Mouse (Mus musculus) myocyte (in vitro differentiated cells): ENCODE measurements around the gene Bach2.

Source experiments
- CEBPB ChIP-seq: IDR thresholded peaks from 2 replicates; pipeline ENCODE4 v1.6.1; 2011; ENCODE audit warnings: mild to moderate bottlenecking, moderate library complexity; ENCODE audit not compliant: poor library complexity, insufficient read depth, severe bottlenecking
- E2F4 ChIP-seq: IDR thresholded peaks from one replicate; pipeline ENCODE4 v1.6.1; 2011; ENCODE audit warnings: mild to moderate bottlenecking, control low read depth, moderate library complexity; ENCODE audit not compliant: insufficient read depth
- MAX ChIP-seq: IDR thresholded peaks from one replicate; pipeline ENCODE4 v1.6.1; 2011; ENCODE audit warnings: low read depth, mild to moderate bottlenecking, control low read depth
- MYOD1 ChIP-seq, 3 experiments: IDR thresholded peaks; one replicate each; pipeline ENCODE4 v1.6.1; 2011; ENCODE audit warnings: control low read depth in 2 of 3, low read depth in 2 of 3, mild to moderate bottlenecking in 2 of 3, moderate library complexity in 1 of 3; ENCODE audit not compliant: insufficient read length in 2 of 3, control insufficient read depth in 1 of 3
- MYOG ChIP-seq, 3 experiments: IDR thresholded peaks; one replicate each; pipeline ENCODE4 v1.6.1; 2011; ENCODE audit warnings: control low read depth in 2 of 3, low read depth in 2 of 3, mild to moderate bottlenecking in 2 of 3; ENCODE audit not compliant: insufficient read length in 2 of 3, control insufficient read depth in 1 of 3, insufficient read depth in 1 of 3
- POLR2A ChIP-seq: IDR thresholded peaks from one replicate; pipeline ENCODE4 v1.6.1; 2011; ENCODE audit warnings: low read depth, mild to moderate bottlenecking, control low read depth, moderate library complexity; ENCODE audit not compliant: insufficient read length
- POLR2AphosphoS2 ChIP-seq: IDR thresholded peaks from one replicate; pipeline ENCODE4 v1.6.1; 2011; ENCODE audit warnings: low read depth, control low read depth; ENCODE audit not compliant: insufficient read length
- SRF ChIP-seq: IDR thresholded peaks from one replicate; pipeline ENCODE4 v1.6.1; 2011; ENCODE audit warnings: low read depth; ENCODE audit not compliant: control insufficient read depth, insufficient read length
- TCF12 ChIP-seq: IDR thresholded peaks from one replicate; pipeline ENCODE4 v1.6.1; 2011; ENCODE audit warnings: mild to moderate bottlenecking, control low read depth; ENCODE audit not compliant: poor library complexity, insufficient read depth, severe bottlenecking
- TCF3 ChIP-seq: IDR thresholded peaks from one replicate; pipeline ENCODE4 v1.6.1; 2011; ENCODE audit warnings: low read depth, control low read depth; ENCODE audit not compliant: insufficient read length
- USF1 ChIP-seq: IDR thresholded peaks from one replicate; pipeline ENCODE4 v1.6.1; 2011; ENCODE audit warnings: low read depth, mild to moderate bottlenecking, control low read depth, moderate library complexity

GRCm38 (mm10) chr4:32281306-32281705 is 42.7 kb downstream of the Bach2 start:
- TF ChIP-seq E2F4 (no peak), POLR2A (no peak), MAX (no peak), TCF12 (no peak), MYOD1 (IDR thresholded peaks at IDR 0.05; ENCODE audit: control insufficient read depth in 1 of 3, insufficient read length in 2 of 3, low read depth in 2 of 3) (no peak), CEBPB (no peak), TCF3 (no peak), USF1 (no peak), MYOG (IDR thresholded peaks at IDR 0.05; ENCODE audit: control insufficient read depth in 1 of 3, insufficient read depth in 1 of 3, insufficient read length in 2 of 3, low read depth in 2 of 3) (no peak), POLR2AphosphoS2 (no peak), SRF (no peak)
